In the genomic region with DNA sequence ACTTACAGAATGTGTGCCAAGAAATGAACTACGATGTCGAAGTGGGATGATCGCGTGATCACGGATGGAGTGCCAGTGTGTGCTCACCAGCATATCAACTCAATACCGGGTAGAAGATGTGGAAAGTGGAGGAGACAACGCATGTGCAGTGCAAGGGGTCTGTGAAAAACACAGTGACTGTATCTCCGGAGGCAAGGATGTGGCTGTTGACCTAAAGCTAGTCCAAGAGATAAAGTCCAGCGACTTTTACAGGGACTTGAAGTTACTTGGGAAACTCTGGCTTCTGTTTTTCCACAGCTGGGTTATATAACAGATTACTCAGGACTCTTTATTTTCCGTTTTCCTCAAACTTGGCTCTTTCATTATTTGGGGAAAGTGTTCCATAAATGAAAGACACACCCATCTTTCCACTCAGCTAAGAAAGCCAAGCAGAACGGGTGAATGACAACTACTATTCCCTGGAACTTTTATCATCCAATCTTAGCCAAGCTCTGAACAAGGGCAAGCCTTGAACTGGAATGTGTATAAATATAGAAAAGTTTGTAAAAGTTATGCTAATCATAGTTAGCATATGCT, we compare ENCODE assay signal across 21 mouse cellular contexts. TPM values are rescaled to one million over a fixed set of nuclear protein-coding genes. Genes with fewer than 3 reads are reported as not detected.
A peak's percentile ranks its signal among the peaks of the same experiment; 100 is the strongest.
DNase-seq lines count a peak whose midpoint lies in the region; ATAC-seq and TF ChIP-seq lines count a peak whose summit lies in the region.
"Had no signal": no experiment of that assay in that cellular context is flagged by ENCODE, and none has a peak within 500 bp of the region (broad histone marks: within the 10 kb centered on the region; RNA-seq: fewer than 3 reads in every experiment).

No protein-coding gene starts in this region.

- no peak overlapping the region for H3K4me2 ChIP-seq in kidney, postnatal 0 days (ENCODE audit: low read length)
- H3K4me2 ChIP-seq in hindbrain, embryonic 12.5 days (replicated peaks), result no peak overlapping the region
- H3K4me2 ChIP-seq: embryonic facial prominence, embryonic 12.5 days; hindbrain, embryonic 14.5 days; intestine, embryonic 15.5 days; midbrain, embryonic 12.5 days; neural tube, embryonic 13.5 days had no signal

- no peak overlapping the region for H3K9ac ChIP-seq in kidney, postnatal 0 days (ENCODE audit: low read depth, low read length)
- H3K9ac ChIP-seq in hindbrain, embryonic 12.5 days, result no peak overlapping the region
- H3K9ac ChIP-seq: embryonic facial prominence, embryonic 12.5 days; hindbrain, embryonic 14.5 days; intestine, embryonic 15.5 days; liver, embryonic 14.5 days; midbrain, embryonic 12.5 days; neural tube, embryonic 13.5 days had no signal

- no peak for ATAC-seq in kidney, postnatal 0 days (replicated peaks; ENCODE audit: low FRiP score, low read depth)
- ATAC-seq in hindbrain, embryonic 12.5 days (ENCODE audit: low FRiP score), result no peak
- ATAC-seq: intestine, embryonic 15.5 days; Patski had no signal

- intact Hi-C loops in heart, postnatal 10 days (cut with DNase I), result no loop called here

- WGBS in kidney, postnatal 0 days, result 66% methylated on average over 11 of the region's 11 CpGs
- 91% methylated on average over 11 of the region's 11 CpGs for WGBS in hindbrain, embryonic 12.5 days

- TF ChIP-seq CTCF in kidney, postnatal 0 days (IDR thresholded peaks at IDR 0.05; ENCODE audit: low read depth), result no peak

- DNase-seq in kidney, postnatal 0 days (ENCODE audit: low spot score), result peak; percentile 59
- no peak for DNase-seq in kidney, adult 9 months
- peak; percentile 22 for DNase-seq in adipocyte (ENCODE audit: low spot score)
- DNase-seq in heart, adult 9 months (ENCODE audit: low spot score in 2 of 2), result peak; percentile 55 to 78
- peak; percentile 21 to 43 for DNase-seq in heart, postnatal 10 days
- no peak for DNase-seq in adrenal gland, adult 2 months
- no peak for DNase-seq in layer of hippocampus, postnatal 14 days (ENCODE audit: low spot score in 2 of 2)
- DNase-seq: cerebellum, adult 8-10 months; gastrocnemius, postnatal 25 days; layer of hippocampus, postnatal 36 days; left cerebral cortex, postnatal 4 days; right cerebral cortex, postnatal 25 days; thymus, postnatal 25 days had no signal

- H3K36me3 ChIP-seq in kidney, postnatal 0 days (ENCODE audit: insufficient read depth, low read length), result no peaks in the 10 kb centered on the region
- H3K36me3 ChIP-seq in hindbrain, embryonic 12.5 days, result no peaks in the 10 kb centered on the region
- H3K36me3 ChIP-seq: embryonic facial prominence, embryonic 12.5 days; intestine, embryonic 15.5 days; midbrain, embryonic 12.5 days; neural tube, embryonic 13.5 days had no signal

- no peaks in the 10 kb centered on the region for H3K4me1 ChIP-seq in kidney, postnatal 0 days (replicated peaks; ENCODE audit: insufficient read depth, low read length)
- H3K4me1 ChIP-seq in hindbrain, embryonic 12.5 days, result no peaks in the 10 kb centered on the region
- H3K4me1 ChIP-seq: embryonic facial prominence, embryonic 12.5 days; intestine, embryonic 15.5 days; midbrain, embryonic 12.5 days; neural tube, embryonic 13.5 days had no signal

- no peaks in the 10 kb centered on the region for H3K9me3 ChIP-seq in kidney, postnatal 0 days (replicated peaks; ENCODE audit: low read length)
- H3K9me3 ChIP-seq in hindbrain, embryonic 12.5 days (replicated peaks), result no peaks in the 10 kb centered on the region
- H3K9me3 ChIP-seq: embryonic facial prominence, embryonic 12.5 days; intestine, embryonic 15.5 days; midbrain, embryonic 12.5 days; neural tube, embryonic 13.5 days had no signal

- H3K4me3 ChIP-seq in kidney, postnatal 0 days (replicated peaks; ENCODE audit: low read depth, low read length), result no peak overlapping the region
- no peak overlapping the region for H3K4me3 ChIP-seq in hindbrain, embryonic 12.5 days
- H3K4me3 ChIP-seq: embryonic facial prominence, embryonic 12.5 days; intestine, embryonic 15.5 days; midbrain, embryonic 12.5 days; neural tube, embryonic 13.5 days had no signal

- no peak overlapping the region for H3K27ac ChIP-seq in kidney, postnatal 0 days
- H3K27ac ChIP-seq in hindbrain, embryonic 12.5 days, result no peak overlapping the region
- H3K27ac ChIP-seq: embryonic facial prominence, embryonic 12.5 days; hindbrain, embryonic 14.5 days; intestine, embryonic 15.5 days; liver, embryonic 14.5 days; midbrain, embryonic 12.5 days; neural tube, embryonic 13.5 days had no signal

- H3K27me3 ChIP-seq in kidney, postnatal 0 days (ENCODE audit: insufficient read depth, low read length), result no peaks in the 10 kb centered on the region
- H3K27me3 ChIP-seq in hindbrain, embryonic 12.5 days, result no peaks in the 10 kb centered on the region
- H3K27me3 ChIP-seq: embryonic facial prominence, embryonic 12.5 days; intestine, embryonic 15.5 days; neural tube, embryonic 13.5 days had no signal

RNA-seq across cellular contexts. Expression of a gene that starts 17.3 kb away (rescaled TPM):
- polyA plus RNA-seq in kidney, postnatal 0 days (2015; fragmentation: Nextera tagmentation; extraction: Ambion mirVana), result 42.0 and 42.5 TPM in 2 replicates
- 10 to 100 TPM; 37.4 to 39.7 TPM for total RNA-seq in heart, postnatal 10 days (2021)
- 10 to 100 TPM; 16.9 to 25.3 TPM for total RNA-seq in adrenal gland, adult 2 months (2021)
- polyA plus RNA-seq in adrenal gland, adult 2 months (2012; rRNA removed), result 6.6 and 6.7 TPM in 2 replicates
- 78.7 and 82.6 TPM in 2 replicates for polyA plus RNA-seq in hindbrain, embryonic 12.5 days (2016; fragmentation: Nextera tagmentation; extraction: Ambion mirVana)
- 10 to 100 TPM; 66.4 to 66.8 TPM for total RNA-seq in layer of hippocampus, postnatal 14 days (2021)

Comparison
In these comparisons a context has a peak if more than half of its experiments do, and no peak if none do; other contexts are left out.
1. DNase-seq: peak in kidney, postnatal 0 days (single experiment), adipocyte (single experiment), heart, adult 9 months (2 of 2) and heart, postnatal 10 days (2 of 2); none in kidney, adult 9 months (single experiment), adrenal gland, adult 2 months (single experiment) and layer of hippocampus, postnatal 14 days (0 of 2).